Mouse (Mus musculus) CH12.LX (cell line): ENCODE measurements at regions not wholly inside any gene's neighbourhood (a gene's known extent, or its start where the extent isn't known, plus 50 kb on each side); places are given as distances from the start of the nearest gene placed in this dataset.
A peak's percentile ranks its signal among the peaks of the same experiment; 100 is the strongest.
"Not testable (repeated sequence)": the region's sequence is repeated elsewhere in the genome, so short reads cannot be mapped to it uniquely, and the experiment has no call there.

Source experiments
- DNase-seq: peaks from one replicate; pipeline ENCODE4 v3.0.0-alpha.2; 2013; ENCODE audit errors: extremely low read depth
- H3K27ac ChIP-seq: 2 replicates; pipeline ENCODE4 v1.5.1; 2012; ENCODE audit warnings: low read depth, mild to moderate bottlenecking, control low read depth, moderate library complexity; ENCODE audit not compliant: insufficient read depth
- H3K27me3 ChIP-seq: replicated peaks from 2 replicates; pipeline ENCODE3; 2012; ENCODE audit warnings: inconsistent platforms
- H3K36me3 ChIP-seq, 2 experiments: replicated peaks in 1 of 2; 2 replicates each; pipeline versions ENCODE3 to v1.6.1; 2012; ENCODE audit warnings: inconsistent platforms in 1 of 2, low read length in 1 of 2, mild to moderate bottlenecking in 1 of 2, mixed read lengths in 1 of 2, moderate library complexity in 1 of 2; ENCODE audit not compliant: control insufficient read depth in 1 of 2, insufficient read depth in 1 of 2
- H3K4me1 ChIP-seq, 2 experiments: 2 replicates each; pipeline ENCODE4 v1.6.1; 2012; ENCODE audit warnings: inconsistent platforms in 1 of 2, moderate library complexity in 1 of 2; ENCODE audit not compliant: insufficient read depth in 2 of 2, control insufficient read depth in 1 of 2
- H3K4me2 ChIP-seq: 2 replicates; pipeline ENCODE4 v1.6.1; 2012; ENCODE audit warnings: low read depth, mild to moderate bottlenecking, control low read depth; ENCODE audit not compliant: poor library complexity, insufficient read depth, severe bottlenecking
- H3K4me3 ChIP-seq, 3 experiments: fragments of 150-350 bp in 1 of 3; sonication (generic) in 1 of 3; replicated peaks in 1 of 3; 2 replicates each; pipeline versions ENCODE3 to v1.5.1; 2011 to 2012; ENCODE audit warnings: low read depth in 2 of 3, low read length in 2 of 3, mild to moderate bottlenecking in 2 of 3, moderate library complexity in 2 of 3, control low read depth in 1 of 3, improper control_type of control experiment in 1 of 3, inconsistent platforms in 1 of 3, mixed read lengths in 1 of 3; ENCODE audit not compliant: poor library complexity in 1 of 3
- H3K79me2 ChIP-seq: replicated peaks from 2 replicates; pipeline ENCODE4 v1.6.1; 2012; ENCODE audit warnings: mild to moderate bottlenecking, moderate library complexity; ENCODE audit not compliant: control insufficient read depth, poor library complexity, insufficient read depth, severe bottlenecking; ENCODE audit errors: extremely low read depth
- H3K9ac ChIP-seq: 2 replicates; pipeline ENCODE4 v1.6.1; 2012; ENCODE audit warnings: low read depth, mild to moderate bottlenecking, control low read depth, moderate library complexity; ENCODE audit not compliant: insufficient read depth
- H3K9me3 ChIP-seq: replicated peaks from 2 replicates; pipeline ENCODE3; 2012; ENCODE audit warnings: low read length, inconsistent platforms, mixed read lengths
- BHLHE40 ChIP-seq: IDR thresholded peaks from 2 replicates; pipeline ENCODE4 v1.6.1; 2011; ENCODE audit warnings: mild to moderate bottlenecking, low read depth, low read length, improper control_type of control experiment
- CHD2 ChIP-seq: IDR thresholded peaks from 2 replicates; pipeline ENCODE4 v1.6.1; 2011; ENCODE audit warnings: low read length, improper control_type of control experiment
- CTCF ChIP-seq, 2 experiments: IDR thresholded peaks in 1 of 2; conservative IDR thresholded peaks in 1 of 2; 2 replicates each; pipeline ENCODE4 v1.5.1; 2011 to 2012; ENCODE audit warnings: low read depth in 2 of 2, low read length in 2 of 2, improper control_type of control experiment in 1 of 2, inconsistent platforms in 1 of 2, mild to moderate bottlenecking in 1 of 2, moderate library complexity in 1 of 2
- E2F4 ChIP-seq: IDR thresholded peaks from 2 replicates; pipeline ENCODE4 v1.6.1; 2011; ENCODE audit warnings: low read depth, low read length, improper control_type of control experiment; ENCODE audit not compliant: insufficient replicate concordance
- ELF1 ChIP-seq: IDR thresholded peaks from 2 replicates; pipeline ENCODE4 v1.6.1; 2014; ENCODE audit warnings: low read depth, mild to moderate bottlenecking, inconsistent platforms, low read length, improper control_type of control experiment
- EP300 ChIP-seq: IDR thresholded peaks from 2 replicates; pipeline ENCODE4 v1.6.1; 2011; ENCODE audit warnings: low read length, improper control_type of control experiment
- ETS1 ChIP-seq: conservative IDR thresholded peaks from 2 replicates; pipeline ENCODE4 v1.6.1; 2012; ENCODE audit warnings: low read depth, mild to moderate bottlenecking, inconsistent platforms, low read length, improper control_type of control experiment, moderate library complexity
- GABPA ChIP-seq: IDR thresholded peaks from 2 replicates; pipeline ENCODE4 v1.6.1; 2012; ENCODE audit warnings: low read depth, low read length, improper control_type of control experiment, inconsistent platforms; ENCODE audit not compliant: insufficient replicate concordance
- HCFC1 ChIP-seq: IDR thresholded peaks from 2 replicates; pipeline ENCODE4 v1.6.1; 2012; ENCODE audit warnings: low read depth, mild to moderate bottlenecking, inconsistent platforms, low read length, improper control_type of control experiment
- IRF4 ChIP-seq: IDR thresholded peaks from 2 replicates; pipeline ENCODE4 v1.6.1; 2014; ENCODE audit warnings: low read depth, mild to moderate bottlenecking, inconsistent platforms, low read length, improper control_type of control experiment
- JUND ChIP-seq: conservative IDR thresholded peaks from 2 replicates; pipeline ENCODE4 v1.6.1; 2011; ENCODE audit warnings: low read depth, low read length, improper control_type of control experiment
- MAFK ChIP-seq: IDR thresholded peaks from 2 replicates; pipeline ENCODE4 v1.6.1; 2011; ENCODE audit warnings: low read length, improper control_type of control experiment; ENCODE audit not compliant: insufficient replicate concordance
- MEF2A ChIP-seq: IDR thresholded peaks from 2 replicates; pipeline ENCODE4 v1.6.1; 2014; ENCODE audit warnings: low read depth, mild to moderate bottlenecking, inconsistent platforms, low read length, improper control_type of control experiment, borderline replicate concordance
- MYC ChIP-seq: IDR thresholded peaks from 2 replicates; pipeline ENCODE4 v1.6.1; 2011; ENCODE audit warnings: low read depth, mild to moderate bottlenecking, improper control_type of control experiment, low read length
- NRF1 ChIP-seq: IDR thresholded peaks from 2 replicates; pipeline ENCODE4 v1.6.1; 2014; ENCODE audit warnings: low read depth, mild to moderate bottlenecking, inconsistent platforms, low read length, improper control_type of control experiment, moderate library complexity
- PAX5 ChIP-seq: IDR thresholded peaks from 2 replicates; pipeline ENCODE4 v1.6.1; 2012; ENCODE audit warnings: low read length, inconsistent platforms, mixed read lengths
- POLR2A ChIP-seq: IDR thresholded peaks from 2 replicates; pipeline ENCODE4 v1.6.1; 2011; ENCODE audit warnings: low read depth, mild to moderate bottlenecking, improper control_type of control experiment, low read length
- RCOR1 ChIP-seq: conservative IDR thresholded peaks from 2 replicates; pipeline ENCODE4 v1.6.1; 2012; ENCODE audit warnings: low read depth, mild to moderate bottlenecking, inconsistent platforms, low read length, improper control_type of control experiment
- SIN3A ChIP-seq: IDR thresholded peaks from 2 replicates; pipeline ENCODE4 v1.6.1; 2012; ENCODE audit warnings: low read length, improper control_type of control experiment, inconsistent platforms
- TBP ChIP-seq: conservative IDR thresholded peaks from 2 replicates; pipeline ENCODE4 v1.6.1; 2011; ENCODE audit warnings: low read depth, low read length, improper control_type of control experiment
- TCF12 ChIP-seq: IDR thresholded peaks from 2 replicates; pipeline ENCODE4 v1.6.1; 2014; ENCODE audit warnings: low read depth, mild to moderate bottlenecking, inconsistent platforms, low read length, improper control_type of control experiment
- UBTF ChIP-seq: IDR thresholded peaks from 2 replicates; pipeline ENCODE4 v1.6.1; 2012; ENCODE audit warnings: low read depth, mild to moderate bottlenecking, inconsistent platforms, low read length, improper control_type of control experiment, moderate library complexity
- ZMIZ1 ChIP-seq: IDR thresholded peaks from 2 replicates; pipeline ENCODE4 v1.6.1; 2012; ENCODE audit warnings: low read depth, mild to moderate bottlenecking, inconsistent platforms, low read length, improper control_type of control experiment
- ZNF384 ChIP-seq: IDR thresholded peaks from 2 replicates; pipeline ENCODE4 v1.6.1; 2012; ENCODE audit warnings: low read depth, low read length, improper control_type of control experiment, inconsistent platforms
- dilution Hi-C: fragments of 300-500 bp; cut with MboI; formaldehyde crosslinking; loops from 2 replicates; pipeline ENCODE4 v1.14.3; 2020; ENCODE audit warnings: low sequenced_read_pairs; ENCODE audit not compliant: extremely low pct_unique_long_range_greater_than_20kb, extremely low pct_ligation_motif_present
- in situ Hi-C: fragments of 300-500 bp; cut with MboI; formaldehyde crosslinking; loops from 3 replicates; pipeline ENCODE4 v1.14.3; 2019; ENCODE audit warnings: low sequenced_read_pairs, low pct_ligation_motif_present, low pct_unique_long_range_greater_than_20kb, mixed read lengths

DNA sequence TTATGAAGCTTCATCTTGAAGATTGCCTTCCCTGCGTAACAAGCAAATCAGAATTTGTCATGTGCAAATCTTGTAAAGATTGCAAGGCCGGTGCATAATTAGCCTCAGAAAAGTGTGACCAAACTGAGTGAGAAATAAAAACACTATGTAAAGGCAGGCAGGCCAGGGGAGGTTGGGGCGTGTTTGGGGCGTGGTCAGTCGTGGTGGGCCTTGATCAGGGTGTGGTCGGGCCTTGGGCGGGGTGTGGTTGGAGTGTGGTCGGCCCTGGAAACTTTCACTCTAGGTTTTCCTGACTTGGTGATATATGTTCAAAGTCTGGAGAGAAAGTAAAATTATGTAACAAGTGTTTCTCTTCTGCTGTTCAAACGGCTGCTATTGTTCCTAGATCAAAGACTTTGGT, 120.0 kb upstream of the Sox5 start:
- Histone ChIP-seq H3K9ac (no peak overlapping the region), H3K4me2 (peak overlapping the region; percentile 80), H3K27me3 (no peaks in the 10 kb centered on the region), H3K9me3 (no peaks in the 10 kb centered on the region), H3K79me2 (no peaks in the 10 kb centered on the region), H3K4me1 (peaks cover 12 to 57% of the 10 kb centered on the region in 2 experiments), H3K27ac (peak overlapping the region; percentile 91), H3K4me3 (peak overlapping the region in 1 of 3 experiments; percentile 46), H3K36me3 (no peaks in the 10 kb centered on the region)
- TF ChIP-seq TCF12 (no peak), MYC (peak; percentile 37; the same call in 1 of the 2 replicates), RCOR1 (no peak), IRF4 (peak; percentile 57), ETS1 (peak; percentile 47; the same call in 1 of the 2 replicates), NRF1 (0 out of 2 replicates have a peak, but pooled peaks have one; percentile 10), MAFK (peak; percentile 83), BHLHE40 (peak; percentile 58), PAX5 (no peak), CHD2 (0 out of 2 replicates have a peak, but pooled peaks have one; percentile 1)
- dilution Hi-C loops = no loop called here
- DNase-seq = peak; percentile 91
- in situ Hi-C loops = no loop called here

GRCm38 (mm10) chr6:144900858-144901257, 119.1 kb upstream of the Sox5 start:
- not testable (repeated sequence) for H3K27ac ChIP-seq, H3K4me2 ChIP-seq, H3K36me3 ChIP-seq, H3K79me2 ChIP-seq
- TF ChIP-seq IRF4 = peak; percentile 76; the same call in 1 of the 2 replicates
- TF ChIP-seq ETS1 = 0 out of 2 replicates have a peak, but pooled peaks have one; percentile 15
- TF ChIP-seq JUND = peak; percentile 69
- TF ChIP-seq ZNF384 = peak; percentile 81
- TF ChIP-seq EP300 = 0 out of 2 replicates have a peak, but pooled peaks have one; percentile 44
- TF ChIP-seq, all 38 proteins: peak for 5; not testable (repeated sequence) for 33
- in situ Hi-C loops, H3K27me3 ChIP-seq, H3K9ac ChIP-seq, H3K9me3 ChIP-seq, DNase-seq, dilution Hi-C loops, H3K4me3 ChIP-seq: not testable (repeated sequence)
- peaks cover 12 to 54% of the 10 kb centered on the region in 2 experiments for H3K4me1 ChIP-seq

- dilution Hi-C loops = no loop called here
- no peaks in the 10 kb centered on the region for H3K9me3 ChIP-seq
- no peak overlapping the region for H3K27ac ChIP-seq
- H3K4me1 ChIP-seq = peaks cover 6 to 29% of the 10 kb centered on the region in 2 experiments
- TF ChIP-seq CTCF (conservative IDR thresholded peaks at IDR 0.05 in 1 of 2, IDR thresholded peaks at IDR 0.05 in 1 of 2; ENCODE audit: low read depth in 2 of 2, low read length in 2 of 2) (no peak), ZMIZ1 (no peak), MAFK (no peak), NRF1 (no peak), POLR2A (no peak), JUND (no peak), TBP (no peak), GABPA (no peak), EP300 (no peak), HCFC1 (no peak), ELF1 (no peak), MYC (no peak), E2F4 (no peak), SIN3A (no peak), IRF4 (no peak), BHLHE40 (no peak), UBTF (no peak), RCOR1 (no peak), MEF2A (no peak)
- DNase-seq = no peak
- H3K36me3 ChIP-seq = no peaks in the 10 kb centered on the region
- in situ Hi-C loops = no loop called here
- no peak overlapping the region for H3K9ac ChIP-seq
- no peaks in the 10 kb centered on the region for H3K79me2 ChIP-seq
- H3K4me3 ChIP-seq = no peak overlapping the region
- H3K27me3 ChIP-seq = no peaks in the 10 kb centered on the region
- H3K4me2 ChIP-seq = no peak overlapping the region
Observed at GRCm38 (mm10) chr6:144897526-144897925, 115.7 kb upstream of the Sox5 start.
